Mouse (Mus musculus) gastrocnemius, postnatal 14 days (tissue): Measurements from ENCODE around the gene 2210408I21Rik. TPM values are rescaled to one million over a fixed set of nuclear protein-coding genes. Genes with fewer than 3 reads are reported as not detected.
"Not testable (repeated sequence)": the region's sequence is repeated elsewhere in the genome, so short reads cannot be mapped to it uniquely, and the experiment has no call there.

Source experiments
- DNase-seq: peaks from one replicate; pipeline ENCODE4 v3.0.0; 2021; ENCODE audit warnings: mixed read lengths
- intact Hi-C: fragments of 180-260 bp; cut with DNase I; formaldehyde crosslinking; loops from one replicate; pipeline ENCODE4 v1.15.1; 2025; ENCODE audit warnings: low total_unique reads
- long read RNA-seq, 2 experiments: library from polyadenylated mRNA; stranded (forward); transcript quantifications; one replicate each; pipeline ENCODE4 v2.0.0; 2021
- total RNA-seq, 2 experiments: library from RNA; stranded (reverse); gene quantifications; 2 replicates each; pipeline ENCODE4 v1.2.3; 2021

Gene 2210408I21Rik
- total RNA-seq: 1 to 10 TPM; 2.8 to 3.6 TPM
- long read RNA-seq, experiment 1, partial matches to known transcripts: 0 of 1 reads
- long read RNA-seq, experiment 1, other reads (novel, unspliced or antisense): 1 of 1 reads
- long read RNA-seq, experiment 2, partial matches to known transcripts: 0 of 1 reads
- long read RNA-seq, experiment 2, other reads (novel, unspliced or antisense): 0 of 1 reads

GRCm38 (mm10) chr13:77134931-77135620 is at the start of gene 2210408I21Rik, which contains the start of gene Slf1:
TSS of gene 2210408I21Rik (plus strand) at chr13:77135540.
TSS of gene Slf1 (minus strand) at chr13:77135473.
- peak; percentile 86 for DNase-seq
- intact Hi-C loops: no loop called here

GRCm38 (mm10) chr13:77092876-77093275 is 42.5 kb upstream of the 2210408I21Rik start:
- not testable (repeated sequence) for DNase-seq

GRCm38 (mm10) chr13:77107734-77108133 is 27.6 kb upstream of the 2210408I21Rik start:
- no peak for DNase-seq
- intact Hi-C loops: no loop called here

More at GRCm38 (mm10) chr13:77092876-77093275, 42.5 kb upstream of the 2210408I21Rik start:
- intact Hi-C loops: not testable (repeated sequence)

- intact Hi-C loops: no loop called here
- DNase-seq: no peak
Measured at GRCm38 (mm10) chr13:77118695-77119094, 16.6 kb upstream of the 2210408I21Rik start.

GRCm38 (mm10) chr13:77125159-77125558 is 10.2 kb upstream of the 2210408I21Rik start:
- intact Hi-C loops: no loop called here
- DNase-seq: no peak

GRCm38 (mm10) chr13:77128240-77128639 is 7.1 kb upstream of the 2210408I21Rik start:
- DNase-seq: no peak

GRCm38 (mm10) chr13:77131132-77131531 is 4.2 kb upstream of the 2210408I21Rik start:
- no peak for DNase-seq
- intact Hi-C loops: no loop called here

More at GRCm38 (mm10) chr13:77128240-77128639, 7.1 kb upstream of the 2210408I21Rik start:
- intact Hi-C loops: no loop called here

- intact Hi-C loops: no loop called here
- no peak for DNase-seq
Measured at GRCm38 (mm10) chr13:77135621-77135981, 261 bp downstream of the 2210408I21Rik start.

GRCm38 (mm10) chr13:77140890-77141289 is 5.5 kb downstream of the 2210408I21Rik start:
- intact Hi-C loops: no loop called here
- DNase-seq: no peak

GRCm38 (mm10) chr13:77177931-77178330 is 42.6 kb downstream of the 2210408I21Rik start:
- intact Hi-C loops: no loop called here
- DNase-seq: no peak

- intact Hi-C loops: no loop called here
- DNase-seq: no peak
Measured at GRCm38 (mm10) chr13:77190606-77191005, 55.3 kb downstream of the 2210408I21Rik start.

- intact Hi-C loops: no loop called here
- DNase-seq: no peak
Measured at GRCm38 (mm10) chr13:77192201-77192600, 56.9 kb downstream of the 2210408I21Rik start.

GRCm38 (mm10) chr13:77208764-77209418 is 73.6 kb downstream of the 2210408I21Rik start:
- no peak for DNase-seq
- intact Hi-C loops: no loop called here

GRCm38 (mm10) chr13:77213196-77213595 is 77.9 kb downstream of the 2210408I21Rik start:
- no peak for DNase-seq
- intact Hi-C loops: no loop called here

- intact Hi-C loops: no loop called here
- no peak for DNase-seq
Measured at GRCm38 (mm10) chr13:77215460-77215859, 80.1 kb downstream of the 2210408I21Rik start.

GRCm38 (mm10) chr13:77217672-77218280 is 82.4 kb downstream of the 2210408I21Rik start:
- intact Hi-C loops: no loop called here
- DNase-seq: no peak

GRCm38 (mm10) chr13:77221072-77221471 is 85.7 kb downstream of the 2210408I21Rik start:
- intact Hi-C loops: no loop called here
- no peak for DNase-seq

- intact Hi-C loops: no loop called here
- DNase-seq: no peak
Measured at GRCm38 (mm10) chr13:77256541-77256940, 121.2 kb downstream of the 2210408I21Rik start.

- DNase-seq: no peak
- intact Hi-C loops: no loop called here
Measured at GRCm38 (mm10) chr13:77262715-77263338, 127.5 kb downstream of the 2210408I21Rik start.
